Mouse (Mus musculus) macrophage (primary cell): ENCODE results near the gene Kat7. TPM values are rescaled to one million over a fixed set of nuclear protein-coding genes. Genes with fewer than 3 reads are reported as not detected.

Source experiments
- H3K27ac ChIP-seq: fragments of 350-480 bp; formaldehyde crosslinking; 2 replicates; pipeline ENCODE4 v1.9.0; 2021
- H3K36me3 ChIP-seq: fragments of 350-480 bp; formaldehyde crosslinking; 2 replicates; pipeline ENCODE4 v1.9.0; 2021; ENCODE audit errors: inconsistent target
- H3K4me3 ChIP-seq: fragments of 350-480 bp; formaldehyde crosslinking; 2 replicates; pipeline ENCODE4 v1.9.0; 2021; ENCODE audit errors: inconsistent target
- H3K79me2 ChIP-seq: fragments of 350-480 bp; formaldehyde crosslinking; 2 replicates; pipeline ENCODE4 v1.9.0; 2021; ENCODE audit errors: inconsistent target
- WGBS: methylation state at CpG from one replicate; pipeline ENCODE4 v1.1.7; 2026; ENCODE audit warnings: inconsistent platforms; ENCODE audit not compliant: missing documents; 5-methylcytosine and 5-hydroxymethylcytosine counted together
- polyA plus RNA-seq: library from polyadenylated mRNA; stranded (reverse); fragments of 250-400 nt; gene quantifications from 3 replicates; pipeline ENCODE4 v1.2.4, GENCODE M21; 2018; ENCODE audit warnings: inconsistent platforms

Kat7 gene
- polyA plus RNA-seq, 1 experiment from 2014 or later: 38.3 TPM

DNA sequence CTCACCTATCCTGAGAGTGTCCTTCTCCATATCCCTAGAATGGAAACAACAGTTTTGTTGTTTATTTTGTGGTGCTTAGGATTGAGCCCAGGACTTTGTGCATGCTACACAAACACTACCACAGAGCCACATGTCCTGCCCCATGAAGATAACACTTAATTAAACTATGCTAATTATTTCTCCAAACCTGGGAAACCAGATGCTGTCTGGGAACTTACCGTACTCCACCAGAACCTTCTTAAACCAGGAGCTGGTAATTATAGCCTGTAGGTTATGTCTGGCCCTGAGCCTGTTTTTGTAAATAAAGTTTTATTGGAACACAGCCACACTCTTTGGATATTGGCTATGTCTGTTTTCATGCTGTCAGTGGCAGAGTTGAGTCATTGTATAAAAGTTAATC lies 30.2 kb upstream of the Kat7 start:
- no peak overlapping the region for H3K4me3 ChIP-seq
- 83% methylated on average over 1 of the region's 1 CpGs for WGBS

DNA sequence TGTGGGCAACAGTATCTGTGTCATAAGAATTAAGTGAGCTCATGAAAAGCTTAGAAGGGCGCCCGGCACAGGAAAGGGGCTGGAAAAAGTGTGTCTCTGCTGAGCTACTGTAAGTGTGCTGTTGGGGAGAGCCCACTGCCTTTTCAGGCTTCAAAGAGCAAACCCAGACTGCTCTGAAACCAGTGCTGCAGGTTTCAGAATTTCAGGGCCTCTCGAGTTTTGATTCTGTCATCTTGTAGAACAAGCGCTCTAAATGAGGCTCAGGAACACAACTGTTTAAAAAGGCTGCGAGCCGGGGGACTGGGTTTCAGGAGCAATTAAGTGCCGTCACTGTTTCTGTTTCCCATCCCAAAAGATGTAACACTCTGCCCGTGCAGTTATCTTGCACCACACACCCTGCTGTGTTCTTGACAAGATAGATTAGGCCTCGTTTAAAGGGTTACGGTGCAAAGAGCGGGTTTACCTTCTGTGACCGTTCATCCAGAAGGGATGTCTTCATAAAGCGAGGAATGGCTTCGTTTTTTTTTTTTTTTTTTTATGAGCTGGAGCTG lies 29.5 kb upstream of the Kat7 start:
- Histone ChIP-seq H3K4me3 (no peak overlapping the region), H3K79me2 (peaks cover 40% of the 10 kb centered on the region; the same call in 1 of the 2 replicates), H3K27ac (no peak overlapping the region), H3K36me3 (no peaks in the 10 kb centered on the region)
- WGBS: 28% methylated on average over 12 of the region's 14 CpGs

More for the DNA sequence above, 30.2 kb upstream of the Kat7 start:
- peaks cover 47% of the 10 kb centered on the region; the same call in 1 of the 2 replicates for H3K79me2 ChIP-seq
- H3K36me3 ChIP-seq: no peaks in the 10 kb centered on the region
- H3K27ac ChIP-seq: no peak overlapping the region

- 0 out of 2 replicates have a peak overlapping the region, but pooled peaks have one; percentile 7 for H3K27ac ChIP-seq
- 7% methylated on average over 9 of the region's 9 CpGs for WGBS
- H3K79me2 ChIP-seq: peaks cover 32% of the 10 kb centered on the region; the same call in 1 of the 2 replicates
- H3K36me3 ChIP-seq: no peaks in the 10 kb centered on the region
- H3K4me3 ChIP-seq: peak overlapping the region; percentile 41
These were observed 27.8 kb upstream of the Kat7 start for GRCm38 (mm10) chr11:95337846-95338342.

DNA sequence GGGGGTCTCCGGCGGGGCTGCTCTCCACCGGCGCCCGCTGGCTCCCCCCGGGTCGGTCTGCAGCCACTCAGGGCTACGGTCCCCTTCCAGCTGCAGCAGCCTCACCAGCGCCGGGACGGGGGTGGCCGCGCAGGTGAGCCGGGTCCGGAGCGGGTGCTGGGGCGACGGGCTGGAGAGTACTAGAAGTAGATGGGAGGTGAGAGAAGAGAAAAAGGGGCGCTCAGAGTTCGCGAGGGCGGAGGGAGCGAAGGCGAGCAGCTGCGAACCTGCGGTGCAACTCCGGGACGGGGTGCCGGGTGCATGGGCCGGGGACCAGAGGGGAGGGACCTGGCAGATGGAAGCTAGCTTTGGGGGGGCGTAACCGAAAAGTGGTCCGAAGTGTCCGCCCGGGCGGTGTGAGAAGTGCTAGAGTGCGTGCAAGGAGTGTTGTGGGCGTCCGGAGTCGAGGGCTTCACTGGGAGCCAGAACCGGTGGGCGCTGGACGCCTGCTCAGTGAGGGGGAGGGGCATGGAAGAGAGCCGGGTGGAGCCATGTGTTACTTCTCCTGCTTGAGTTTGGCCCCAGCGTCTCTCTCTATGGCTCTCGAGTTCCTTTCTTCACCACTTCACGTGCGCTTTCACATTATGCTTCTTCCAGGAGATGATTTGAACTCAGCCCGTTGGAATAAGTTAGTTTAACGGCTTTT lies 27.2 kb upstream of the Kat7 start:
- Histone ChIP-seq H3K36me3 (no peaks in the 10 kb centered on the region), H3K27ac (no peak overlapping the region), H3K79me2 (peaks cover 32% of the 10 kb centered on the region; the same call in 1 of the 2 replicates), H3K4me3 (peak overlapping the region; percentile 41)
- under 1% methylated on average over 49 of the region's 50 CpGs for WGBS

DNA sequence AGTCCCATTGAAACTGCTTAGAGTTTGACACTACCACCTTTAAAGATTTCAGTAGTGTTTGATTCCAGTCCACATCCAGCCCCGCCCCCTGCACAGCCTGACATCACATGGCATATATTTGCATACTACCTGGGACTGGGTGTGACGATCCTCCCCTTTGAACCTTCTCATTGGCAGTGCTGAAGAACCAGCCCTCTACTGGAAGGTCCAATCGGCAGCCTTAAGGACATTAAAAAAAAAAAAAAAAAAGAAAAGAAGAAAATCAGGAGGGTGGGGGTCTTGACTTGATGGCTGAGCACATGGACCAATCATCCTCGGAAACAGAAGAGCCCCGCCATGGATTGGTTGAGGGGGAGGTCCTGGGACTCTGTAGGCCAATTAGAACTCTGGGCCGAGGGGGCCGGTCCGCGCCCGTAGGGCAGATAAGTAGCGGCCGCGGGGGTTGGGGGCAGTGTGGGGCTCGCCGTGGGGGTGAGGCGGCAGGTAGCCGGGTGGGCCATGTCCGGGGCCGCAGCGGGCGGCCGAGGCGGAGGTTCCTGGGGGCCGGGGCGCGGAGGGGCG lies 26.6 kb upstream of the Kat7 start, which contains the start of gene Fam117a:
Fam117a (plus strand) TSS at position 451 of the 561 bp plus-strand sequence.
- Histone ChIP-seq H3K79me2 (peaks cover 32% of the 10 kb centered on the region; the same call in 1 of the 2 replicates), H3K27ac (0 out of 2 replicates have a peak within 1 kb of the TSS, but pooled peaks have one; percentile 7), H3K36me3 (no peaks in the 10 kb centered on the region), H3K4me3 (peak within 1 kb of the TSS; percentile 41)
- 0% methylated on average over 24 of the region's 27 CpGs for whole genome bisulfite sequencing

DNA sequence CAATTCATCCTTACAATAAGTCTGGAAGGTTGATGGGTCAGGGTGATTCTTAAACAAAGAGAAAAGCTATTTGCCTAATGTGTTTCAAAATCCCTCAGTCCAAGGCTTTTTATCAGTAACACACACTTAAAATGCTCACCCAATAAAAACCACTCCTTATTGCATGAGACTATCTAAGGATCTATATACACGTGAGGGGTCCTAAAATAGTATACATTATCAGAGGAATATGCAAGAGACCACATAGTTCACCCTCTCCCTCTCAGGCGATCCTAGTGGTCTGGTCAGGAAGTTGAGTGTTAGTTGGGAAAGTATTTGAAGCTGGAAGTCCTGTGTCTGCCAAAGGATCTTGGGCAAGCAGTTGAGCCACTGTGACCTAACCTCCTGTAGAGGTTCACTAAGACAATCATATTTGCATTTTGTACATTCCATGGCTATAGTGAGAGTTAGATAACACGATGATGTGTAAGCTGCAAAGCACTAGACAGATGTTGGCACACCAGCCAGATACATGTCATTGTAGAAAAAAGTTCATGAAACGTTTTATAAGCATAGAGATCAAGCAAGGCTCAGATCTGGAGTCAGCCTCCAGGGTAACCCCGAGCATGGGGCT lies 24.5 kb upstream of the Kat7 start:
- 48% methylated on average over 5 of the region's 5 CpGs for WGBS
- Histone ChIP-seq H3K79me2 (peaks cover 12% of the 10 kb centered on the region; the same call in 1 of the 2 replicates), H3K4me3 (no peak overlapping the region), H3K27ac (no peak overlapping the region), H3K36me3 (no peaks in the 10 kb centered on the region)

DNA sequence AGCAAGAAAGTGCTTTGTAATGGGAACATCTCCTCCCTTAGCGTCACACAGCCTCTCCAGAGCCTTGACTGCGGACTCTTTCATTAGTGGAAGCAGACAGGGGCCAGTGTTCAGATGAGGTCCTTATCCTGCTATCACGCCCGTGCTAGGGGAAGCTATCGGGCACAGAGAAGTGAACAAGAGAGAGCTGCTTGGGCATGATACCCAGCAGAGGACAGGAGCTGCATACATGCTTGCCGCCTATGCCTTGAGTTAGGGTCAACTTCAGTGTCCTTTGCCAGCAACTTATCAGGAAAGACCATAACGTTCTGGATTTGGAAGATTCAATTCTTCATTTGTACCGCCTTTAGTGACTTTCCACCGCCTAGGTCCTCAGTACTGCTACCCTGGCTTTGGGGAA lies 23.8 kb upstream of the Kat7 start:
- Histone ChIP-seq H3K79me2 (peaks cover 5% of the 10 kb centered on the region; the same call in 1 of the 2 replicates), H3K4me3 (no peak overlapping the region), H3K36me3 (no peaks in the 10 kb centered on the region), H3K27ac (no peak overlapping the region)
- WGBS: 77% methylated on average over 9 of the region's 9 CpGs

DNA sequence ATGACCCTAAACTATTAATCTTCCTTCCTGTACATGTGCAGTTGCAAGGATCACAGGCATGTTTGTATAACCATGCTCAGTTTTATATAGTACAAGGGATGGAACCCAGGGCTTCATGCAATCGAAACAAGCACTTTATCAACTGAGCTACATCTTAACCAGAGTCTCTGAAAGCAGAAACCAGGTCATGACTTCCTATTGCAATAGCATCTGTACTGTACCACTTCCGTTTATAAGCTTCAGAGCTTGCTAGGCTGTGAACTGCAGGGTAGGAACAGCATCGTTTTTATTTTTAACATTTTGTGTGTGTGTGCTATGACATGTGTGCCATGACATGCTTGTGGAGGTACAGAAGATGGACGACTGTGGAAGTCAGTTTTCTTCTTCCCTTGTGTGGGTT lies 23.2 kb upstream of the Kat7 start:
- no peak overlapping the region for H3K27ac ChIP-seq
- H3K79me2 ChIP-seq: no peaks in the 10 kb centered on the region
- H3K4me3 ChIP-seq: no peak overlapping the region
- WGBS: 2% methylated on average over 4 of the region's 4 CpGs
- H3K36me3 ChIP-seq: no peaks in the 10 kb centered on the region

DNA sequence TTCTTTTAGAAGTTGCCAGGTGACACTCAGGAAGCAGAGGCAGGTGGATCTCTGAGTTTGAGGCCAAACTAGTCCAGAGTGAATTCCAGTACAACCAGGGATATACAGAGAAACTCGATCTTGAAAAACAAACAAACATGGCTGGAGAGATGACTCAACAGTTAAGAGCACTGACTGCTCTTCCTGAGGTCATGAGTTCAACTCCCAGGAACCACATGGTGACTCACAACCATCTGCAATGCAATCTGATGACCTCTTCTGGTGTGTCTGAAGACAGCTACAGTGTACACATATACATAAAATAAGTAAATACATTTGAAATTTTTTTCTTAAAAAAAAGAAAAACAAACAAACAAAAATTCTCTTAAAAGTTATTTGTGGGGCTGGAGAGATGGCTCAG lies 20.6 kb upstream of the Kat7 start:
- 82% methylated on average over 1 of the region's 1 CpGs for WGBS
- H3K4me3 ChIP-seq: no peak overlapping the region
- H3K36me3 ChIP-seq: no peaks in the 10 kb centered on the region
- no peaks in the 10 kb centered on the region for H3K79me2 ChIP-seq
- H3K27ac ChIP-seq: no peak overlapping the region

GRCm38 (mm10) chr11:95328629-95329028 lies 18.6 kb upstream of the Kat7 start:
- H3K36me3 ChIP-seq: no peaks in the 10 kb centered on the region
- no peak overlapping the region for H3K4me3 ChIP-seq
- WGBS: 91% methylated on average over 5 of the region's 5 CpGs
- no peaks in the 10 kb centered on the region for H3K79me2 ChIP-seq
- no peak overlapping the region for H3K27ac ChIP-seq

DNA sequence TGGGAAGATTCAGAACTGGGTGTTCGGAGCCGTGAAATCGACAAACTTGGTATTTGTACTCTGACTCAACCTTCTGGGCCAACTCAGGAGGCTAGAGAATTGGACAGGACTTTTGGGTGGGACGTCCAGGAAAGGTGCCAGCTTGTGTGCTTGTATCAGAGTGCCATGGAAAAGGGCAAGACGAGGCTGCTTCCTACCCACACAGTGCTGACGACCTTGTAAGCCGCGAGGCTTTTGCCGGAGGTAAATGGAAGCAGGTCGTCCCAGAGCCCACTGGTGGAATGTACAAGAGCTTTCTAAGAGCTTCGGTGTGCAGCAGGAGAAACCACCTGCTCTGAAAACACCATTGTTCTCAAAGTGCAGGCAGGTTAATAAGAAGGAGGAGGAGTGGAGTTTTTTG lies 16.2 kb upstream of the Kat7 start:
- H3K27ac ChIP-seq: no peak overlapping the region
- H3K36me3 ChIP-seq: no peaks in the 10 kb centered on the region
- H3K4me3 ChIP-seq: no peak overlapping the region
- no peaks in the 10 kb centered on the region for H3K79me2 ChIP-seq
- WGBS: 98% methylated on average over 7 of the region's 11 CpGs

GRCm38 (mm10) chr11:95325832-95326231 lies 15.8 kb upstream of the Kat7 start:
- H3K36me3 ChIP-seq: no peaks in the 10 kb centered on the region
- WGBS: 90% methylated on average over 4 of the region's 4 CpGs
- H3K79me2 ChIP-seq: no peaks in the 10 kb centered on the region
- no peak overlapping the region for H3K4me3 ChIP-seq
- no peak overlapping the region for H3K27ac ChIP-seq

DNA sequence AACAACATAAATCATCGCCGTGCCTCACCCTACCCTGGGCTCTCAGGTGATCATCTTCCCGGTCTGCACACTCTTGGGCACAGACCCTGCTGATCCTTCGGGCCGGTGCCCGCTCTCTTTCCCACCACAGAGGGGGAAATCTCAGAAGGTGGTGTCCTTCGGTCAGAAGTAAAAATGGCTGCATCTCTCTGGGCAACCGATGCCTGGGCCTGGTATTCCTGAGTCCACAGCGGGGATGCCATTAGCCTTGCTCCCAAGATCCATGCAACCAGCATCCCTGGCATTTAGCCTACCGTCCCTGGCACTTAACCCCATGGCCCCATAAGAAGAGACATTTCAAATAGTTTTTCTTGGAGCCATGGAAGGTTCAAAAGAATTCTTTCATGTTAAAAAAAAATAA lies 14.1 kb upstream of the Kat7 start:
- H3K27ac ChIP-seq: no peak overlapping the region
- WGBS: 94% methylated on average over 10 of the region's 10 CpGs
- H3K79me2 ChIP-seq: no peaks in the 10 kb centered on the region
- H3K36me3 ChIP-seq: no peaks in the 10 kb centered on the region
- no peak overlapping the region for H3K4me3 ChIP-seq

GRCm38 (mm10) chr11:95320010-95320409 lies 10.0 kb upstream of the Kat7 start:
- Histone ChIP-seq H3K79me2 (no peaks in the 10 kb centered on the region), H3K27ac (no peak overlapping the region), H3K36me3 (no peaks in the 10 kb centered on the region), H3K4me3 (no peak overlapping the region)
- 100% methylated on average over 1 of the region's 1 CpGs for WGBS

GRCm38 (mm10) chr11:95319506-95319905 lies 9.5 kb upstream of the Kat7 start:
- no peaks in the 10 kb centered on the region for H3K79me2 ChIP-seq
- WGBS: 60% methylated on average over 1 of the region's 1 CpGs
- no peak overlapping the region for H3K4me3 ChIP-seq
- no peak overlapping the region for H3K27ac ChIP-seq
- H3K36me3 ChIP-seq: no peaks in the 10 kb centered on the region
